Mouse (Mus musculus) cerebellum, adult 2 months (tissue): ENCODE measurements around the gene Tnfrsf8.

Experiments
- CTCF ChIP-seq: fragments of 200-500 bp; IDR thresholded peaks from 2 replicates; pipeline ENCODE4 v1.5.1; 2011; ENCODE audit warnings: low read depth, mild to moderate bottlenecking, control low read depth, low read length, moderate library complexity, borderline replicate concordance; ENCODE audit not compliant: insufficient read depth
- POLR2A ChIP-seq: fragments of 200-500 bp; IDR thresholded peaks from 2 replicates; pipeline ENCODE4 v1.6.1; 2011; ENCODE audit warnings: low read length, control low read depth, borderline replicate concordance; ENCODE audit not compliant: insufficient read depth

- TF ChIP-seq POLR2A, result no peak
- no peak for TF ChIP-seq CTCF
These were observed 5.7 kb upstream of the Tnfrsf8 start for GRCm38 (mm10) chr4:145320624-145321023.
